Mouse (Mus musculus): ENCODE results near the gene Gmnn. TPM values are rescaled to one million over a fixed set of nuclear protein-coding genes. Genes with fewer than 3 reads are reported as not detected.
"Not testable (repeated sequence)": the region's sequence is repeated elsewhere in the genome, so short reads cannot be mapped to it uniquely, and the experiment has no call there.

The Gmnn gene
- polyA plus RNA-seq, 1 experiment from 2014 or later, result 115 TPM

DNA sequence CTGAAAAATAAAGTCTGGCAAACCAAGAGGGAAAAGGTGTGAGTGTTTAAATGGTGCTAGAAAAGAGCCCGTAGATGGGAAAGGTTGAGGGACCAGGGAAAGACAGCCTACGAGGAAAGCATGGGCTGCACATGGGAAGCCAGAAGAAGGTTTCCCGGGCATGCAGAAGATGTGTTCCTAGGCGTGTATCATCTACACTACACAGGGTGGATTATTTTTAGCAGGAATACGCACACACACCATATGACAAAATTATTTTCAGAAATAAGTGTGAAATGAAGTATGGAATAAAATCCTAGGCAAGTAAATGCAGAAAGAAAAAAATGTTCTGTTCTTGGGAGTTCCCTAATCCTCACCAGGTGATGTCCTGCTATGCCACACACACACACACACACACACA, 25.8 kb upstream of the Gmnn start:
- Histone ChIP-seq H3K9ac (no peak overlapping the region), H3K27me3 (replicated peaks) (no peaks in the 10 kb centered on the region), H3K4me3 (replicated peaks) (no peak overlapping the region), H3K36me3 (no peaks in the 10 kb centered on the region), H3K27ac (no peak overlapping the region), H3K9me3 (no peaks in the 10 kb centered on the region), H3K4me1 (replicated peaks) (no peaks in the 10 kb centered on the region), H3K4me2 (replicated peaks) (no peak overlapping the region)
- 90% methylated on average over 5 of the region's 5 CpGs for WGBS
- ATAC-seq, result no peak

DNA sequence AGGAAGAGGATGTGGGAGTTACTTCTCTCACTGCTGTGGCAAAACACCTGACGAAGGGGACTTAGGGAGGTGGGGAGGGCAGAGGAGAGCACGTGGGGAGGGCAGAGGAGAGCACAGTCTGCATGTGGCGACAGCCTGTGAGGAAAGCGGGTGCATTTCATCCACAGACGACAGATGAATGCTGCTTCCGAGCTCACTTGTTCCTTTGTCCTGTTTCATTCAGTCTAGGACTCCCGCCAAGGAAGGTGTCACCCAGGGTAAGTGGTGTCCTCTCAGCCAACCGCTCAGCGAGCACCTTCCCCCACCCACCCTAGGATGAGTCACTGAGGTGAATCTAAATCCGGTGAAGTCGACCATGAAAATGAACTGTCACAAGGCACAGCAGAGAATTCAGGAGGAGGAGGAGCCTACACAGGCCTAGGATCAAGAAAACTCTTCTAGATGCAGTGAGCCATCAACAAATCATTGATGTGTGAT, 24.3 kb upstream of the Gmnn start:
- WGBS, result 63% methylated on average over 11 of the region's 11 CpGs
- Histone ChIP-seq H3K4me2 (replicated peaks) (no peak overlapping the region), H3K36me3 (no peaks in the 10 kb centered on the region), H3K9ac (no peak overlapping the region), H3K27ac (no peak overlapping the region), H3K27me3 (replicated peaks) (no peaks in the 10 kb centered on the region), H3K4me1 (replicated peaks) (no peaks in the 10 kb centered on the region), H3K9me3 (no peaks in the 10 kb centered on the region), H3K4me3 (replicated peaks) (no peak overlapping the region)
- no peak for ATAC-seq

- WGBS, result 62% methylated on average over 5 of the region's 5 CpGs
- no peak overlapping the region for H3K4me3 ChIP-seq (replicated peaks)
- no peaks in the 10 kb centered on the region for H3K9me3 ChIP-seq
- H3K27me3 ChIP-seq (replicated peaks), result no peaks in the 10 kb centered on the region
- ATAC-seq, result no peak
- H3K9ac ChIP-seq, result no peak overlapping the region
- H3K4me1 ChIP-seq (replicated peaks), result no peaks in the 10 kb centered on the region
- no peak overlapping the region for H3K4me2 ChIP-seq (replicated peaks)
- H3K36me3 ChIP-seq, result no peaks in the 10 kb centered on the region
- H3K27ac ChIP-seq, result no peak overlapping the region
Observed at GRCm38 (mm10) chr13:24781916-24782315, 20.2 kb upstream of the Gmnn start.

- ATAC-seq, result no peak
- H3K9me3 ChIP-seq, result no peaks in the 10 kb centered on the region
Observed at GRCm38 (mm10) chr13:24778706-24779380, 17.1 kb upstream of the Gmnn start.

GRCm38 (mm10) chr13:24778026-24778425, 16.3 kb upstream of the Gmnn start:
- H3K4me3 ChIP-seq (replicated peaks), result no peak overlapping the region
- no peak overlapping the region for H3K9ac ChIP-seq
- H3K36me3 ChIP-seq, result no peaks in the 10 kb centered on the region
- H3K4me2 ChIP-seq (replicated peaks), result no peak overlapping the region
- no peaks in the 10 kb centered on the region for H3K9me3 ChIP-seq
- no peaks in the 10 kb centered on the region for H3K27me3 ChIP-seq (replicated peaks)
- 83% methylated on average over 2 of the region's 2 CpGs for WGBS
- ATAC-seq, result no peak
- no peak overlapping the region for H3K27ac ChIP-seq
- H3K4me1 ChIP-seq (replicated peaks), result no peaks in the 10 kb centered on the region

More at GRCm38 (mm10) chr13:24778706-24779380, 17.1 kb upstream of the Gmnn start:
- no peak overlapping the region for H3K9ac ChIP-seq
- no peak overlapping the region for H3K4me3 ChIP-seq (replicated peaks)
- WGBS, result 79% methylated on average over 8 of the region's 8 CpGs
- H3K27me3 ChIP-seq (replicated peaks), result no peaks in the 10 kb centered on the region
- H3K27ac ChIP-seq, result no peak overlapping the region
- H3K4me2 ChIP-seq (replicated peaks), result no peak overlapping the region
- H3K36me3 ChIP-seq, result no peaks in the 10 kb centered on the region
- no peaks in the 10 kb centered on the region for H3K4me1 ChIP-seq (replicated peaks)

- WGBS, result 45% methylated on average over 7 of the region's 7 CpGs
Observed at GRCm38 (mm10) chr13:24776146-24776844, 14.6 kb upstream of the Gmnn start.

GRCm38 (mm10) chr13:24771482-24771881, 9.8 kb upstream of the Gmnn start:
- H3K9ac ChIP-seq; H3K4me2 ChIP-seq (replicated peaks); H3K4me1 ChIP-seq (replicated peaks); ATAC-seq; H3K36me3 ChIP-seq; H3K9me3 ChIP-seq; H3K27me3 ChIP-seq (replicated peaks); H3K4me3 ChIP-seq (replicated peaks); H3K27ac ChIP-seq: not testable (repeated sequence)
- WGBS, result 94% methylated on average over 10 of the region's 10 CpGs

More at GRCm38 (mm10) chr13:24776146-24776844, 14.6 kb upstream of the Gmnn start:
- no peaks in the 10 kb centered on the region for H3K27me3 ChIP-seq (replicated peaks)
- no peaks in the 10 kb centered on the region for H3K4me1 ChIP-seq (replicated peaks)
- H3K36me3 ChIP-seq, result no peaks in the 10 kb centered on the region
- no peaks in the 10 kb centered on the region for H3K9me3 ChIP-seq
- ATAC-seq, result no peak
- H3K9ac ChIP-seq, result no peak overlapping the region
- no peak overlapping the region for H3K4me2 ChIP-seq (replicated peaks)
- no peak overlapping the region for H3K27ac ChIP-seq
- no peak overlapping the region for H3K4me3 ChIP-seq (replicated peaks)

GRCm38 (mm10) chr13:24767809-24768208, 6.1 kb upstream of the Gmnn start:
- H3K4me3 ChIP-seq (replicated peaks); ATAC-seq; H3K4me2 ChIP-seq (replicated peaks); H3K36me3 ChIP-seq; H3K9ac ChIP-seq; H3K27me3 ChIP-seq (replicated peaks); H3K9me3 ChIP-seq; H3K4me1 ChIP-seq (replicated peaks); H3K27ac ChIP-seq: not testable (repeated sequence)
- WGBS, result 73% methylated on average over 4 of the region's 4 CpGs

GRCm38 (mm10) chr13:24762254-24762653, 531 bp upstream of the Gmnn start:
- WGBS, result 31% methylated on average over 4 of the region's 4 CpGs
- peaks cover 4% of the 10 kb centered on the region; the same call in 1 of the 2 replicates for H3K4me1 ChIP-seq (replicated peaks)
- H3K4me2 ChIP-seq (replicated peaks), result peak overlapping the region; percentile 63
- H3K36me3 ChIP-seq, result peaks cover 7% of the 10 kb centered on the region; the same call in 1 of the 2 replicates
- H3K27me3 ChIP-seq (replicated peaks), result no peaks in the 10 kb centered on the region
- H3K9me3 ChIP-seq, result no peaks in the 10 kb centered on the region
- peak overlapping the region; percentile 74 for H3K9ac ChIP-seq
- no peak overlapping the region for H3K27ac ChIP-seq
- peak overlapping the region; percentile 82 for H3K4me3 ChIP-seq (replicated peaks)
- ATAC-seq, result no peak

DNA sequence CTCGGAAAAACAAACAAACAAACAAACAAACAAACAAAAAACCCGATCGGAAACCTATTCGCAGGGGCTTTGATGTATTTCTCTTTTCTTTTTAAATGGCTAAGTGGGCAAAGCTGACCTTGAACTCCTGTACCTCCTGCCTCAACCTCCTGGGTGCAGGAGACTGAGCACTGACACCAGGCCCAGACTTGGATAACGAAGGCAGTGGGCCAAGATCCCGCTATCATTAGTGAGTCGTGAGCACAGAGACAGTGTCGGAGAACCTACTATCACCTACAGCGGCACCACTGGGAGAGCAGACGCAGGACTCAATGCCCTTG, 680 bp downstream of the Gmnn start:
- Histone ChIP-seq H3K4me2 (replicated peaks) (peak overlapping the region; percentile 63), H3K4me1 (replicated peaks) (peaks cover 4% of the 10 kb centered on the region; the same call in 1 of the 2 replicates), H3K4me3 (replicated peaks) (peak overlapping the region; percentile 82), H3K27ac (peak overlapping the region; percentile 66), H3K27me3 (replicated peaks) (no peaks in the 10 kb centered on the region), H3K9me3 (no peaks in the 10 kb centered on the region), H3K9ac (peak overlapping the region; percentile 74), H3K36me3 (peaks cover 7% of the 10 kb centered on the region; the same call in 1 of the 2 replicates)
- 3% methylated on average over 10 of the region's 10 CpGs for WGBS
- ATAC-seq, result no peak

- H3K9ac ChIP-seq, result peak overlapping the region; percentile 74; the same call in 1 of the 2 replicates
- H3K4me3 ChIP-seq (replicated peaks), result peak overlapping the region; percentile 82
- H3K9me3 ChIP-seq, result no peaks in the 10 kb centered on the region
- H3K4me2 ChIP-seq (replicated peaks), result peak overlapping the region; percentile 63
- no peak for ATAC-seq
- H3K27ac ChIP-seq, result no peak overlapping the region
- H3K27me3 ChIP-seq (replicated peaks), result no peaks in the 10 kb centered on the region
- H3K4me1 ChIP-seq (replicated peaks), result peaks cover 4% of the 10 kb centered on the region; the same call in 1 of the 2 replicates
- H3K36me3 ChIP-seq, result peaks cover 9% of the 10 kb centered on the region; the same call in 1 of the 2 replicates
- 53% methylated on average over 5 of the region's 5 CpGs for WGBS
Observed at GRCm38 (mm10) chr13:24760351-24760870, 1.3 kb downstream of the Gmnn start.

DNA sequence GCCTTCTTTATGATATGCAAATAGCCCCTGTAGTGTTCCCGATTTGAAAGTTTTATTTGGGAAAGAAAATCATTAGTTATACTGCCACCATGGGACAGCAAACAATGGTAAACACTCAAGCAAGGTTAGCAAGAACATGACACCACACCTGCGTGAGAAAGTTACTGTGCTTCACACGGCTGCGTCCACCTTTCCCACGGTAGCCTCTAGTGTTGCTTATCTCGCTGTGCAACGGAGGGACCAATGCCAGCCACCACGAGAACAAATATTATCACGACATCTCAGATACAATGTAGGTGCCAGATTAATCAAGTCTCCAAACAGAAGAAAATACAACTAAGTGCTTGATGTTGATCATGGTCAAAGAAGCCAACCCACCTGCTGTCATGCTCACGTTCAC, 2.3 kb downstream of the Gmnn start:
- H3K9me3 ChIP-seq, result no peaks in the 10 kb centered on the region
- no peaks in the 10 kb centered on the region for H3K27me3 ChIP-seq (replicated peaks)
- H3K4me2 ChIP-seq (replicated peaks), result no peak overlapping the region
- H3K9ac ChIP-seq, result no peak overlapping the region
- peaks cover 9% of the 10 kb centered on the region; the same call in 1 of the 2 replicates for H3K36me3 ChIP-seq
- no peak for ATAC-seq
- no peak overlapping the region for H3K4me3 ChIP-seq (replicated peaks)
- H3K4me1 ChIP-seq (replicated peaks), result peaks cover 4% of the 10 kb centered on the region; the same call in 1 of the 2 replicates
- no peak overlapping the region for H3K27ac ChIP-seq
- WGBS, result 86% methylated on average over 10 of the region's 10 CpGs

Measured in intestine, embryonic 15.5 days (tissue).